Mouse (Mus musculus) E14TG2a.4 (cell line): ENCODE measurements around the gene Nfic.

Source experiments
- CTCF ChIP-seq: conservative IDR thresholded peaks from 2 replicates; pipeline ENCODE4 v1.5.1; 2014; ENCODE audit warnings: low read length
- NANOG ChIP-seq: IDR thresholded peaks from 2 replicates; pipeline ENCODE4 v1.6.1; 2014; ENCODE audit warnings: borderline replicate concordance, low read length, mixed read lengths

- TF ChIP-seq CTCF = no peak
- TF ChIP-seq NANOG = no peak
Observed at GRCm38 (mm10) chr10:81396749-81397148, 58.7 kb downstream of the Nfic start.
